Mouse (Mus musculus): ENCODE data around the gene Opa3. TPM values are rescaled to one million over a fixed set of nuclear protein-coding genes. Genes with fewer than 3 reads are reported as not detected.
A peak's percentile ranks its signal among the peaks of the same experiment; 100 is the strongest.

The Opa3 gene
- polyA plus RNA-seq, 2 experiments = 8.3 to 12.8 TPM

DNA sequence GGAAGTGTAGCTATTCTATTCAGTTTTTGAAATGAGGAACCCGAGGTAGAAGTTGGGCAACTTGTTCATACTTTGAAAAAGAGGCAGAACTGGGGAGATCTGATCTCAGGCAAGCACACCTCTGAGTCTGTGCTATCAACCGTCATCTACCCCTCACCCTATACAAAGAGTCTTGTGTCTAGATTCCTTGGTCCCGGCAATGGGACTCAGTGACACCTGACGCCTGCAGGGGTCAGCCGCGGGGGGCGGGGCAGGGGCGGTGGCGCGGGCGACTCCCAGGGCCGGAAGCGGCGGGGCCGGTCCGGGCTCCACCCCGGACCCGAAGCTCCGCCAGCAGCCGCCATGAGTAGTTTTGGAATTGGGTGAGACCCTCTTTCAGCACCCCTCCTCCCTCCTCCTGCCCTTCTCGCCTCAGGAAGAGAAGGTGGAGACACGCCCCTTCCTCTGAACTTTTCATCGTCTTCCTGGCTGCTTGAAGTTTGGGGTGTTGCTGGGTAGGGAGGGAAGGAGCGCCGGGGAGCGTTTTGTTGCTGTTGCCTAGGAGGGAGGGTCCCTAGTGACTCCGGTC lies 47.2 kb upstream of the Opa3 start:
- Histone ChIP-seq H3K4me2 (ENCODE audit: low read depth) (peak overlapping the region; percentile 73), H3K4me1 (replicated peaks; ENCODE audit: control insufficient read depth in 2 of 2, insufficient read depth in 2 of 2, low read length in 1 of 2) (peaks cover 11 to 27% of the 10 kb centered on the region in 2 experiments), H3K36me3 (replicated peaks; ENCODE audit: control insufficient read depth, insufficient read depth, low read depth) (no peaks in the 10 kb centered on the region), H3K27ac (no peak overlapping the region), H3K4me3 (ENCODE audit: insufficient read depth in 1 of 2, low read depth in 2 of 2, low read length in 2 of 2) (peak overlapping the region; percentile 63 to 85), H3K9ac (replicated peaks) (peak overlapping the region; percentile 59), H3K27me3 (ENCODE audit: control insufficient read depth, insufficient read depth, low read length) (peaks cover 43% of the 10 kb centered on the region), H3K9me3 (ENCODE audit: control insufficient read depth, low read length) (no peaks in the 10 kb centered on the region)
- TF ChIP-seq CTCF (IDR thresholded peaks at IDR 0.05; ENCODE audit: low read depth) (0 out of 2 replicates have a peak, but pooled peaks have one; percentile 9), EP300 (IDR thresholded peaks at IDR 0.05; ENCODE audit: low read depth) (no peak)
- under 1% methylated on average over 27 of the region's 27 CpGs for WGBS (ENCODE audit: insufficient replicate concordance)
- ATAC-seq (ENCODE audit: insufficient read depth) (peak; percentile 43; the same call in 1 of the 2 replicates), DNase-seq (ENCODE audit: low read depth in 3 of 3, low spot score in 3 of 3) (no peak)

DNA sequence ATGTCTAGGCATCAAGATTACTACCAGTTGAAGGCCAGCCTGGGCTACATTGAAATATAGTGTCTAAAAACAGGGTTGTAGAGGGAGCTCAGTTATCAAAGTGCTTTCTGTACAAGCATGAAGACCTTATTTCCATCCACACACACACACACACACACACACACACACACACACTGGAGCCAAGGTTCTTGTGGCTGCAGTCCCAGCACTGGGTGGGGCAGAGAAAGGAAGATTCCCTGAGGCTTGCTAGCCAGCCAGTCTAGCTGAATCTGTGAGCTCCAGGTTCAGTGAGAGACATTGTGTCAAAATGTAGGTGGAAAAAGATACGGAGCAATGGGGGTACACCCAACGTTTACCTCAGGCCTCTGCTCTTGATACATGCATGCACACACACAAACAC lies 43.9 kb upstream of the Opa3 start:
- no peaks in the 10 kb centered on the region for H3K9me3 ChIP-seq (ENCODE audit: control insufficient read depth, low read length)
- TF ChIP-seq EP300 (IDR thresholded peaks at IDR 0.05; ENCODE audit: low read depth) = no peak
- TF ChIP-seq CTCF (IDR thresholded peaks at IDR 0.05; ENCODE audit: low read depth) = no peak
- H3K4me3 ChIP-seq (ENCODE audit: insufficient read depth in 1 of 2, low read depth in 2 of 2, low read length in 2 of 2) = no peak overlapping the region
- no peak overlapping the region for H3K4me2 ChIP-seq (ENCODE audit: low read depth)
- 74% methylated on average over 2 of the region's 2 CpGs for WGBS (ENCODE audit: insufficient replicate concordance)
- peaks cover 10% of the 10 kb centered on the region for H3K27me3 ChIP-seq (ENCODE audit: control insufficient read depth, insufficient read depth, low read length)
- no peak overlapping the region for H3K27ac ChIP-seq
- no peak overlapping the region for H3K9ac ChIP-seq (replicated peaks)
- peaks cover 11 to 23% of the 10 kb centered on the region in 2 experiments for H3K4me1 ChIP-seq (replicated peaks; ENCODE audit: control insufficient read depth in 2 of 2, insufficient read depth in 2 of 2, low read length in 1 of 2)
- DNase-seq (ENCODE audit: low read depth in 3 of 3, low spot score in 3 of 3) (no peak), ATAC-seq (ENCODE audit: insufficient read depth) (no peak)
- no peaks in the 10 kb centered on the region for H3K36me3 ChIP-seq (replicated peaks; ENCODE audit: control insufficient read depth, insufficient read depth, low read depth)

DNA sequence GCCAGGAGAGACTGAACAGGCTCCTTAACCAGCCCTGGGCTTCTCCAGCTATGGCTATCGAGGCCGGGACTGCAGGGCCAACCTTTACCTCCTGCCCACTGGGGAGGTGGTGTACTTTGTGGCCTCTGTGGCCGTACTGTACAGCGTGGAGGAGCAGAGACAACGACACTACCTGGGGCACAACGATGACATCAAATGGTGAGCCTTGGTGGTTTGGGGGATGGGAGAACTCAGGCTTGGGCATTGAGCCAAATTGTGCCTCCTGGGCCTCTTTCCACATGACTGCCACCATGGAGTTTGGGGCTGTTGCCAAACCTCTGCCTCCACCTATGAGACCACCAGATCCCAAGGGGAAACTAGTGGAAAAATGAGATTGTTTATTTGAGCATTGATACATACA lies 43.4 kb upstream of the Opa3 start:
- Histone ChIP-seq H3K27ac (no peak overlapping the region), H3K27me3 (ENCODE audit: control insufficient read depth, insufficient read depth, low read length) (peaks cover 5% of the 10 kb centered on the region), H3K9me3 (ENCODE audit: control insufficient read depth, low read length) (no peaks in the 10 kb centered on the region), H3K9ac (replicated peaks) (no peak overlapping the region), H3K4me1 (replicated peaks; ENCODE audit: control insufficient read depth in 2 of 2, insufficient read depth in 2 of 2, low read length in 1 of 2) (peaks cover 6 to 18% of the 10 kb centered on the region in 2 experiments), H3K36me3 (replicated peaks; ENCODE audit: control insufficient read depth, insufficient read depth, low read depth) (no peaks in the 10 kb centered on the region), H3K4me3 (ENCODE audit: insufficient read depth in 1 of 2, low read depth in 2 of 2, low read length in 2 of 2) (no peak overlapping the region), H3K4me2 (ENCODE audit: low read depth) (no peak overlapping the region)
- DNase-seq (ENCODE audit: low read depth in 3 of 3, low spot score in 3 of 3) (no peak), ATAC-seq (ENCODE audit: insufficient read depth) (no peak)
- 74% methylated on average over 6 of the region's 6 CpGs for WGBS (ENCODE audit: insufficient replicate concordance)
- TF ChIP-seq CTCF (IDR thresholded peaks at IDR 0.05; ENCODE audit: low read depth) (no peak), EP300 (IDR thresholded peaks at IDR 0.05; ENCODE audit: low read depth) (no peak)

DNA sequence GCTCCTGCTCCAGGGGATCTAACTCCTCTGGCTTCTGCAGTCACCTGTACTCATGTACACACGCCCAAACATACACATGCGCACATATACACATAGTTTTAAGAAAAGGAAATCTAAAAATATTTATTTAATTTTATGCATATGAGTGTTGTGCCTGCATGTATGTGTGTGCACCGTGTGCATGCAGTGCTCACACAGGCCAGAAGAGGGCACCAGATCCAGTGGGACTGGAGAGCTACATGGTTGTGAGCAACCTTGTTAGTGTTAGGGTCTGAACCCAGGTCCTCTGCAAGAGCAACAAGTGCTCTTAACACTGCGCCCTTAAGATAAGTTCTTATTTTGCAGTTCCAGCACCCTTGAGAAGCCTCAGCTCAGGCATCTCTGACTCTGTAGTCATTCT lies 33.5 kb upstream of the Opa3 start:
- no peaks in the 10 kb centered on the region for H3K4me1 ChIP-seq (replicated peaks; ENCODE audit: control insufficient read depth in 2 of 2, insufficient read depth in 2 of 2, low read length in 1 of 2)
- no peaks in the 10 kb centered on the region for H3K36me3 ChIP-seq (replicated peaks; ENCODE audit: control insufficient read depth, insufficient read depth, low read depth)
- H3K9ac ChIP-seq (replicated peaks) = no peak overlapping the region
- H3K27ac ChIP-seq = no peak overlapping the region
- H3K4me3 ChIP-seq (ENCODE audit: insufficient read depth in 1 of 2, low read depth in 2 of 2, low read length in 2 of 2) = no peak overlapping the region
- H3K4me2 ChIP-seq (ENCODE audit: low read depth) = no peak overlapping the region
- H3K9me3 ChIP-seq (ENCODE audit: control insufficient read depth, low read length) = no peaks in the 10 kb centered on the region
- no peak for DNase-seq (ENCODE audit: low read depth in 3 of 3, low spot score in 3 of 3)
- no peaks in the 10 kb centered on the region for H3K27me3 ChIP-seq (ENCODE audit: control insufficient read depth, insufficient read depth, low read length)
- TF ChIP-seq EP300 (IDR thresholded peaks at IDR 0.05; ENCODE audit: low read depth) (no peak), CTCF (IDR thresholded peaks at IDR 0.05; ENCODE audit: low read depth) (peak; percentile 74)
- no peak for ATAC-seq (ENCODE audit: insufficient read depth)
- 75% methylated on average over 4 of the region's 4 CpGs for WGBS (ENCODE audit: insufficient replicate concordance)

DNA sequence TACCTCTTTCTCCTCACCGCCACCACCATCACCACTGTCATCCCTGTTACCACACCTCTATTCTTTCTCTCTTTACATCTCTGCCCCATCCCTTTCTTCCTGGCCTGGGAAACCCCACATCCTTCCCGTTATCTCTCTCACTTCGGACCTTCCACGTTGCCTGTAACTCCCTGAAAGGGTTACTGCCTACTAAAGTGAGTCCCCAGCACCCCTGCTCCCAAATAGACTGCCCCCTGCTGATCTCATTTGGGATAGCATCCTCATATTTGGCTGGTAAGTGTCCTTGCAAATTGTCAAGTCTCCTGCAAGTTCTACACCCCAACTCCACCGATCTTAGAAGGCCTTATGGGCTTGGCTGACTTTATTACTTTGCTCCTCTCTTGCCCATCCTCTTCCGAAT lies 31.5 kb upstream of the Opa3 start:
- H3K27me3 ChIP-seq (ENCODE audit: control insufficient read depth, insufficient read depth, low read length) = no peaks in the 10 kb centered on the region
- no peaks in the 10 kb centered on the region for H3K36me3 ChIP-seq (replicated peaks; ENCODE audit: control insufficient read depth, insufficient read depth, low read depth)
- H3K9me3 ChIP-seq (ENCODE audit: control insufficient read depth, low read length) = no peaks in the 10 kb centered on the region
- WGBS (ENCODE audit: insufficient replicate concordance) = 46% methylated on average over 6 of the region's 6 CpGs
- no peak overlapping the region for H3K27ac ChIP-seq
- H3K4me3 ChIP-seq (ENCODE audit: insufficient read depth in 1 of 2, low read depth in 2 of 2, low read length in 2 of 2) = no peak overlapping the region
- DNase-seq (ENCODE audit: low read depth in 3 of 3, low spot score in 3 of 3) = no peak
- no peak overlapping the region for H3K4me2 ChIP-seq (ENCODE audit: low read depth)
- no peaks in the 10 kb centered on the region for H3K4me1 ChIP-seq (replicated peaks; ENCODE audit: control insufficient read depth in 2 of 2, insufficient read depth in 2 of 2, low read length in 1 of 2)
- no peak for TF ChIP-seq EP300 (IDR thresholded peaks at IDR 0.05; ENCODE audit: low read depth)
- TF ChIP-seq CTCF (IDR thresholded peaks at IDR 0.05; ENCODE audit: low read depth) = peak; percentile 69
- H3K9ac ChIP-seq (replicated peaks) = no peak overlapping the region
- no peak for ATAC-seq (ENCODE audit: insufficient read depth)

All from liver, embryonic 14.5 days (tissue).